Mouse (Mus musculus) myocyte (in vitro differentiated cells): ENCODE data around the gene Ncstn. TPM values are rescaled to one million over a fixed set of nuclear protein-coding genes. Genes with fewer than 3 reads are reported as not detected.
A peak's percentile ranks its signal among the peaks of the same experiment; 100 is the strongest.

ENCODE experiments used
- H3K27me3 ChIP-seq: one replicate; pipeline ENCODE4 v1.6.1; 2011; ENCODE audit not compliant: control insufficient read depth, insufficient read depth, insufficient read length
- H3K36me3 ChIP-seq: one replicate; pipeline ENCODE4 v1.6.1; 2011; ENCODE audit not compliant: control insufficient read depth, insufficient read depth
- H3K4me2 ChIP-seq: one replicate; pipeline ENCODE4 v1.6.1; 2011; ENCODE audit warnings: low read depth, control low read depth
- H3K4me3 ChIP-seq: one replicate; pipeline ENCODE4 v1.5.1; 2011; ENCODE audit warnings: mild to moderate bottlenecking, control low read depth, moderate library complexity
- H3K79me2 ChIP-seq: one replicate; pipeline ENCODE4 v1.6.1; 2011; ENCODE audit not compliant: control insufficient read depth, insufficient read depth
- H3ac ChIP-seq: one replicate; pipeline ENCODE4 v1.6.1; 2011; ENCODE audit not compliant: control insufficient read depth, insufficient read length
- CEBPB ChIP-seq: IDR thresholded peaks from 2 replicates; pipeline ENCODE4 v1.6.1; 2011; ENCODE audit warnings: mild to moderate bottlenecking, moderate library complexity; ENCODE audit not compliant: poor library complexity, insufficient read depth, severe bottlenecking
- E2F4 ChIP-seq: IDR thresholded peaks from one replicate; pipeline ENCODE4 v1.6.1; 2011; ENCODE audit warnings: mild to moderate bottlenecking, control low read depth, moderate library complexity; ENCODE audit not compliant: insufficient read depth
- MAX ChIP-seq: IDR thresholded peaks from one replicate; pipeline ENCODE4 v1.6.1; 2011; ENCODE audit warnings: low read depth, mild to moderate bottlenecking, control low read depth
- MYOD1 ChIP-seq, 3 experiments: IDR thresholded peaks; one replicate each; pipeline ENCODE4 v1.6.1; 2011; ENCODE audit warnings: control low read depth in 2 of 3, low read depth in 2 of 3, mild to moderate bottlenecking in 2 of 3, moderate library complexity in 1 of 3; ENCODE audit not compliant: insufficient read length in 2 of 3, control insufficient read depth in 1 of 3
- MYOG ChIP-seq, 3 experiments: IDR thresholded peaks; one replicate each; pipeline ENCODE4 v1.6.1; 2011; ENCODE audit warnings: control low read depth in 2 of 3, low read depth in 2 of 3, mild to moderate bottlenecking in 2 of 3; ENCODE audit not compliant: insufficient read length in 2 of 3, control insufficient read depth in 1 of 3, insufficient read depth in 1 of 3
- POLR2A ChIP-seq: IDR thresholded peaks from one replicate; pipeline ENCODE4 v1.6.1; 2011; ENCODE audit warnings: low read depth, mild to moderate bottlenecking, control low read depth, moderate library complexity; ENCODE audit not compliant: insufficient read length
- POLR2AphosphoS2 ChIP-seq: IDR thresholded peaks from one replicate; pipeline ENCODE4 v1.6.1; 2011; ENCODE audit warnings: low read depth, control low read depth; ENCODE audit not compliant: insufficient read length
- REST ChIP-seq: IDR thresholded peaks from one replicate; pipeline ENCODE4 v1.6.1; 2011; ENCODE audit warnings: mild to moderate bottlenecking, control low read depth, moderate library complexity; ENCODE audit not compliant: insufficient read depth, insufficient read length
- SRF ChIP-seq: IDR thresholded peaks from one replicate; pipeline ENCODE4 v1.6.1; 2011; ENCODE audit warnings: low read depth; ENCODE audit not compliant: control insufficient read depth, insufficient read length
- TCF12 ChIP-seq: IDR thresholded peaks from one replicate; pipeline ENCODE4 v1.6.1; 2011; ENCODE audit warnings: mild to moderate bottlenecking, control low read depth; ENCODE audit not compliant: poor library complexity, insufficient read depth, severe bottlenecking
- TCF3 ChIP-seq: IDR thresholded peaks from one replicate; pipeline ENCODE4 v1.6.1; 2011; ENCODE audit warnings: low read depth, control low read depth; ENCODE audit not compliant: insufficient read length
- USF1 ChIP-seq: IDR thresholded peaks from one replicate; pipeline ENCODE4 v1.6.1; 2011; ENCODE audit warnings: low read depth, mild to moderate bottlenecking, control low read depth, moderate library complexity
- polyA plus RNA-seq: library from polyadenylated mRNA; unstranded; fragments of >200 nt; fragmentation: generic; extraction: Trizol; gene quantifications from one replicate; pipeline ENCODE4 v1.2.1, GENCODE M21; 2012; ENCODE audit warnings: missing spikeins

The Ncstn gene
- polyA plus RNA-seq, 1 experiment = 49.7 TPM

DNA sequence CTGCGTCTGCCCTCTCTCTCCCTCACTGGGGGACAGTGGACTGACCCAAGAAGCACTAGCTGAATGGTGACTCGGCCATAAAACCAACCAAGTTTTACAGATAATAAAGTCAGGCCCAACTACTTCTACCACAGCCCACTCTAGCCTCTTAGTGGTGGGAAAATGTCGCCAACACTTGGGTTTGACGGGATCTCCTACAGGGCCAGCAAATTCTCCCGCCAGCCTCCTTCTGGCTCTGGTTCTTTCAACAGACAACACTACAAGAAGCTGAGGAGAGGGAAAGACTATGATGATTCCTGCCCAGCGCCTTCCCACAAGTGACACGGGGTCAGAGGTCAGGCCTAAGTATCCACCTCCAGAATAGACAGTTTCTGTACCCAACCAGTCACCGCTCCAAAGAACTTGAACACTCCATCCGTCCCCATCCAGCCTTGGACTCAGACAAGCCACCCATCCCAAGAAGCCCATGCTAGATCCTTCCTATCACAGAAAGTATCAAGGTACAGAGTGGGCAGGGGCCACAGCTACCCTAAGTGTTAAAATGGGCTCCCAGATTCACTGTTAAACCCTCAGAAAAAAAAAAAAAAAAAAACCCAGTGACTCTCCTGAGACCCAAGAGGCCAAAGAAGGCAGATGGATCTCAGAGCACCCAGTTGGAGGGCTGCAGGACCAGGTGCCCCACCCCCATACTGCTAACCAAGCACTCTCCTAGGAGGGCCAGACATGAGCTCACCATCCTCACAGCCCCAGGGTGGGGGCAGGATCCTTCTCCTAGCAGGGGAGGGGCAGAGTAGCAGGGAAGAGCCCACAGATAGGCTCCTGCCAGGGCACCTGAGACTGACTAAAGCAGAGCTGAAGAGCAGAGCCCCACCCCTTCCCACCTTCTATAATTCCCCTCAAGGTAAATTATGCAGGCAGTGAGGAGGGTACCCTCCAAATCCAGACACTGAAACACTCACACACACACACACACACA, 64.0 kb downstream of the Ncstn start:
- Histone ChIP-seq H3K4me2 (no peak overlapping the region), H3K79me2 (peaks cover 2% of the 10 kb centered on the region), H3ac (no peak overlapping the region), H3K36me3 (no peaks in the 10 kb centered on the region), H3K27me3 (no peaks in the 10 kb centered on the region), H3K4me3 (no peak overlapping the region)
- TF ChIP-seq REST = no peak

DNA sequence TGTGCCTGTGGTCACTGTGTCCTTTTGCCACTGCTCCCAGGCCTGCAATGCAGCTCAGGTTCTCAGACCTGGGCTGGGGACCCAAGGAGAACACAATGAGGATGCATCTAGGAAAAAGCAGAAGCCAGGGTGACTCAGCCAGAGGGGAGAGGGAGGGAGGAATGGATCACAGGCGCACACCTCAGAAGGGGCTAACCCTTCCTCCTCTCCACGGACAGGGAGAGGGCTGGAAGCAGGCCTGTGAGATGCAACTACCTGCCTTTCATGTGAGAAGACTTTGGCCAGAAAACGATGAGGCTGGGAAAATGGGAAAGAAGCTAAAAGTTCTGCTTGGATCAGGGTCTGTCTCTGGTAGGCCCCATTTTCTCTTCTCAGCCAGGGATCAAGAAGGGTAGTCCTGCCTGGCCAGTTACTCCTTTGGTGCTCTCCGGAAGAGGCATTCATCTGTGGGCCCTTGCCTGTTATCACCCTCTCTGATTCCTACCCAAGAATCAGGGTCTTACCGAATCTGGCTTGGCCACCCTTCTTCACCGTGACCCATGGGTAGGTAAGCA, 65.0 kb downstream of the Ncstn start:
- TF ChIP-seq POLR2A = no peak
- TF ChIP-seq POLR2AphosphoS2 = no peak
- no peak for TF ChIP-seq USF1
- TF ChIP-seq REST = no peak
- no peak for TF ChIP-seq CEBPB
- TF ChIP-seq E2F4 = no peak
- no peak for TF ChIP-seq SRF
- no peak overlapping the region for H3K4me3 ChIP-seq

DNA sequence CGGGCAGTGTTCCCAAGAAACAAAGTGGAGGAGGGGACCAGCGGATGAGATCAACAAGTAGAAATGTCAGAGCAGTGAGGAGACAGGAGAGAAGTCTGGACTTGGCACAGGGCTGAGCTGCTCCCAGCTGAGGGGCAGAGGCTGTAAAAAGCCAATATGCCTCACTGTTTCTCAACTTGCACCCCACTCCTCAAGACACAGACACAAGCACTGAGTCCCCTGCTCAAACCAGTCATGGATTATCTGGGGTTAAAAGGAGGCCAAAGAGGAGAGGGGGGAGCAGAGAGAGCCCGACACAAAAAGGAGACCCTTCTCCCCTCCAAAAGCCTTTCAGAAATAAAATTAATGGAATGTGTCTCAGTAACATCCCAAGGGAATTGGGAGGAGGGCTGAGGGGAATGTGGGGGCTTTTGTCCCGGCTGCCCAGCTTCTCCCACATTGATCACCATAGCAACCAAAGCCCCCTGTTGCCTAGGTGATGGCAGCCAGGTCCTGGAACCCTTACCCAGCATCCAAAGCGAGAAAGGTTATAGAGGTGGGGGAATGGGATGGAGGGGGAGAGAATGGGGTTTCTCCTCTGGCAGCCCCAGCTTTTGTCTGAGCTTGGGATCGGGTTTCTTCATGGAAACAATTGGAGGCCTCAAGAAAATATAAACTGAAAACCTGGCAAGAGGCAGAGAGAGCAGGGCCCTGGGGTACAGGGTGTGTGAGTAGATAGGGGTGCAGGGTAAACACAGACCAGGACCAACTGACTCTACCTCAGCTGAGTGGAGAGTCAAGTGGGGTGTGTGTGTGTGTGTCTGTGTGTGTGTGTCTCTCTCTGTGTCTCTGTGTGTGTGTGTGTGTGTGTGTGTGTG, 65.7 kb downstream of the Ncstn start:
- no peak for TF ChIP-seq USF1
- TF ChIP-seq TCF12 = no peak
- no peak for TF ChIP-seq SRF
- TF ChIP-seq REST = no peak
- no peak for TF ChIP-seq TCF3
- no peak for TF ChIP-seq E2F4
- no peak for TF ChIP-seq POLR2A
- TF ChIP-seq CEBPB = no peak
- H3K27me3 ChIP-seq = no peaks in the 10 kb centered on the region
- no peak overlapping the region for H3ac ChIP-seq
- no peaks in the 10 kb centered on the region for H3K79me2 ChIP-seq
- H3K4me2 ChIP-seq = no peak overlapping the region
- no peak overlapping the region for H3K4me3 ChIP-seq
- peaks cover under 1% of the 10 kb centered on the region for H3K36me3 ChIP-seq

More for the DNA sequence above, 65.0 kb downstream of the Ncstn start:
- no peaks in the 10 kb centered on the region for H3K27me3 ChIP-seq
- no peaks in the 10 kb centered on the region for H3K79me2 ChIP-seq
- no peaks in the 10 kb centered on the region for H3K36me3 ChIP-seq
- H3K4me2 ChIP-seq = no peak overlapping the region
- no peak overlapping the region for H3ac ChIP-seq

DNA sequence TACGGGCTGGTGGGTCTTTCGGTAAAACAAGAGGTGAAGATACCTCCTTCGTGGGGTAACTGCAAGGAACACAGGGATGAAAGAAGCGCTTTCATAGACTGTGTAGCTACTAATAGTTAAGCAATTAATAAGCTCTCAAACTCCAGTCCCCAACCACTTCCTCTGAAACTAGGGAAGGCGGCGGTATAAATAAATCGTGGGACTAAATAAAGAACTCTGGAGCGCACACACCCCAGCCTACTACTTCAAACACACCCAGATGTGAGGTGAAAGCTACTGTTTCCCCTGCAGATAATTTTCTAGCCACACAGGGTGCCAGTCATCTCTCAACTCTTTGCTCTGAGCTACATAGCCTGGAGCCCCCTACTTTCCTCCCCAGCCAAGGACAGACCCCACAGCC, 66.6 kb downstream of the Ncstn start:
- no peaks in the 10 kb centered on the region for H3K79me2 ChIP-seq
- H3K4me2 ChIP-seq = peak overlapping the region; percentile 24
- H3ac ChIP-seq = no peak overlapping the region
- TF ChIP-seq CEBPB (no peak), TCF3 (no peak), POLR2A (no peak), TCF12 (no peak), USF1 (no peak), POLR2AphosphoS2 (no peak), REST (no peak), E2F4 (no peak), MYOG (IDR thresholded peaks at IDR 0.05; ENCODE audit: control insufficient read depth in 1 of 3, insufficient read depth in 1 of 3, insufficient read length in 2 of 3, low read depth in 2 of 3) (no peak), MAX (no peak), SRF (no peak), MYOD1 (IDR thresholded peaks at IDR 0.05; ENCODE audit: control insufficient read depth in 1 of 3, insufficient read length in 2 of 3, low read depth in 2 of 3) (no peak)
- H3K4me3 ChIP-seq = no peak overlapping the region
- no peaks in the 10 kb centered on the region for H3K27me3 ChIP-seq
- peaks cover 3% of the 10 kb centered on the region for H3K36me3 ChIP-seq

Other genes with a start within 250 kb of the Ncstn start
- not detected for gene Cd84, start 243.1 kb downstream of the Ncstn start, polyA plus RNA-seq
- not detected for gene Gm10521, start 187.1 kb downstream of the Ncstn start, polyA plus RNA-seq
- gene Slamf6, start 165.3 kb downstream of the Ncstn start, polyA plus RNA-seq = not detected
- 6.9 TPM for gene Vangl2, start 54.4 kb downstream of the Ncstn start, polyA plus RNA-seq
- gene Nhlh1, start 25.2 kb downstream of the Ncstn start, polyA plus RNA-seq = 0.02 TPM
- 144 TPM for gene Copa, start 266 bp downstream of the Ncstn start, polyA plus RNA-seq
- 184 TPM for gene Pex19, start 44.0 kb upstream of the Ncstn start, polyA plus RNA-seq
- gene Dcaf8, start 65.3 kb upstream of the Ncstn start, polyA plus RNA-seq = 80.0 TPM
- gene Pea15a, start 124.0 kb upstream of the Ncstn start, polyA plus RNA-seq = 120 TPM
- gene Casq1, start 137.1 kb upstream of the Ncstn start, polyA plus RNA-seq = 73.1 TPM
- gene Atp1a4, start 175.6 kb upstream of the Ncstn start, polyA plus RNA-seq = 0.06 TPM
- gene Igsf8, start 178.8 kb upstream of the Ncstn start, polyA plus RNA-seq = 79.7 TPM
- 92.9 TPM for gene Atp1a2, start 215.3 kb upstream of the Ncstn start, polyA plus RNA-seq
- gene Kcnj9, start 246.5 kb upstream of the Ncstn start, polyA plus RNA-seq = 0.01 TPM